Mouse (Mus musculus): ENCODE results near the gene Fam104a.

DNA sequence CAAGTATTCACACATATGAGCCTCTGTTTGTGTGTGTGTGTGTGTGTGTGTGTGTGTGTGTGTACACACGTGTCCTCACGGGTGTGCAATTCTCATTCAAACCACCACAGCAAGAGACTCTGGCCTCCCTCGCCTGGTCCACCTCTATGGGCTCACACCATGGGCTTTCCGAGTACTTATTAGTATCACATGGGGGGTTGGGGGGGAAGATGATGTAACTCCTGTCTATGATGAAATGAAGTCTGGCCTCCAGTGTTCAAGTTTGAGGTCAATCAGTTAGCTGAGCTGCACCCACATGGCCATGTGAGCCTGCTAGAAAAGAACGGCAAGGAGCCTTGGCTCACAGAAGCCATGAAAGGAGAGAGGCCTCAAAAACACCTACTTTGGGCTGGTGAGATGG is 50.6 kb downstream of the Fam104a start:
- TF ChIP-seq POLR2A (IDR thresholded peaks at IDR 0.05; ENCODE audit: extremely low read depth, insufficient read depth, low read length): no peak
- no peak for TF ChIP-seq CTCF (IDR thresholded peaks at IDR 0.05; ENCODE audit: low read depth, low read length)

Data from liver, adult 2 months (tissue).